Mouse (Mus musculus) left cerebral cortex, postnatal 10 days (tissue): ENCODE data around the gene Zdhhc24. TPM values are rescaled to one million over a fixed set of nuclear protein-coding genes. Genes with fewer than 3 reads are reported as not detected.
A peak's percentile ranks its signal among the peaks of the same experiment; 100 is the strongest.

Experiments used
- DNase-seq, 2 experiments: peaks; one replicate each; pipeline ENCODE4 v3.0.0; 2021 to 2022; ENCODE audit warnings: low spot score in 2 of 2, mixed read lengths in 1 of 2; ENCODE audit errors: extremely low spot score in 1 of 2
- intact Hi-C: fragments of 180-260 bp; cut with DNase I; formaldehyde crosslinking; loops from one replicate; pipeline ENCODE4 v1.15.1; 2025
- total RNA-seq, 2 experiments: library from RNA; stranded (reverse); gene quantifications; 2 replicates each; pipeline ENCODE4 v1.2.3; 2021

The Zdhhc24 gene
- 10 to 100 TPM; 22.7 to 27.8 TPM for total RNA-seq

GRCm38 (mm10) chr19:4878405-4879323 is at the start of gene Zdhhc24:
Gene Zdhhc24 (plus strand): TSS chr19:4878668.
- intact Hi-C loops, result no loop called here
- peak; percentile 96 for DNase-seq

DNA sequence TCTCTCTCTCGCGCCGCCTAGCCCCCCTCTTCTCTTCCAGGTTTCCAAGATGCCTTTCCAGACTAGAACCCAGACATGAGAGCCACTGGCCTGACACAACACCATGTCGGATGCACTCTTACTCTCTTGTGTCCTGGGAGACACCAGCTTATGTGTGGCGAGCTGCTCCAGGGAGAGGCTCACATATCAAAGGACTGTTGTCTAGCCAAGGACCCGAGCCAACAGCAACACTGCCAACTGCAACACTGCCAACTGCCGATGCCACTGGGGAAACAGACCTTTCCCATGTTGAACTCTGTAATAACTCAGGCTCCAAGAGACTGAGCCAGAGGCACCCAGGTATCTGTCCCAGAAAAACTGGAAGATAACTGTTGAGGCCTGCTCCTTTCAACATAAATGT is 49.3 kb upstream of the Zdhhc24 start:
- intact Hi-C loops, result no loop called here
- peak; percentile 36 to 43 for DNase-seq

DNA sequence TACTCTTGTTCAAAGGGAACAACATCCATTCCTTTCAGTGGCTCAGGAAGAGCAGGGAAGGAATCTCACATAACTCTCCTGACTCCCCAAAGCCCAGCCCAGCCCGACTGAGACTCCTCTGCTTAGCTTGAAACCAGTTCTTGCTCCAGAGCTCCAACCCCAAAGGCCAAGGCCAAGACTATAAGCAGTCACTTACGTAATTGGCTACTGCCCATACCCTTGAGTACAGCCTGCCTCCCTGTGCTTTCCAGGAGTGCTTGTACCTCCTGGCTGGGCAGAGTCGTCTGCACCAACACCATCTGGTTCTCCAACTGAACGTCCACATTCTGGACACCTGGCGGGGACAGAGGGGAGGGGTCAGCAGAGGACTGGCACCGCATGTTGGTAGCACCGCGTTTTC is 44.5 kb upstream of the Zdhhc24 start:
- intact Hi-C loops, result no loop called here
- DNase-seq, result no peak

DNA sequence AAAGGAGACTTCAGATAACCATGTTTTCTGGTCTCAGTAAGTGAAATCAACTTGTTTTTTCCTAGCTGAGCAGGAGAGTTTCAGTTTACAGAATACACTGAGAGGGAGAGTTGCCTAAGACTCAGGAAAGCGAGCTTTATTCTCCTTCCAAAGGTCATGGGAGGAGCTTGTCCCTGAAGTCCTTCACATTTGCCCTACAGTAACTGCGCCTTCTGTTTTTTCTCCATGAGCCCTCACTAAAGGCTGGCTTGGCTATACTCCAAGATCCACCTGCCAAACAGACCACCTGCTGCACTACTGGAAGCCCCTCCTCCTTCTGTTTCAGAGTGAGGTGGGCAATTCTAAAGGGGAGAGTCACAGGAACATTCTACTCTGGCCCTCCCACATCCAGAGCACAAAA is 42.4 kb upstream of the Zdhhc24 start:
- intact Hi-C loops, result no loop called here

DNA sequence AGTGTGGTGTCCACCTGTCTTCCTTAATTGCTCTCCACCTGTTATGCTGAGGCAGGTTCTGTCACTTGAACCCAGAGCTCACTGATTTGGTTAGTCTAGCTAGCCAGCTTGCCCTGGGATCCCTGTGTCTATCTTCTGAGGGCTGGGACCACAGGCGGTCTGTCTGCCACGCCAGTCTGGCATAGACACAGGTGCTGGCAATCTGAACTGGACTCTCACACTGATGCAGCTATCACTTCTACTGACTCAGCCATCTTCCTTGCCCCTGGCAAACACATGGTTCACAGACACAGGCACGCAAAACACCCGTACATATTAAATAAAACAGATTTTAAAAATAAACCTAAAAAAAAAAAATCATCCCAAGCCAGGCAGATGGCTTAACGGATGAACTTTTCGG is 41.4 kb upstream of the Zdhhc24 start:
- no peak for DNase-seq
- intact Hi-C loops, result no loop called here

More for the DNA sequence above, 42.4 kb upstream of the Zdhhc24 start:
- DNase-seq, result no peak

GRCm38 (mm10) chr19:4838526-4839140 is 39.8 kb upstream of the Zdhhc24 start:
- intact Hi-C loops, result no loop called here

GRCm38 (mm10) chr19:4839149-4839548 is 39.3 kb upstream of the Zdhhc24 start, which contains the start of the genes Ccs and Ccdc87:
Gene Ccs (minus strand): TSS chr19:4839332.
Gene Ccdc87 (plus strand): TSS chr19:4839366.
- intact Hi-C loops, result no loop called here
- DNase-seq, result peak; percentile 94 to 97

More at GRCm38 (mm10) chr19:4838526-4839140, 39.8 kb upstream of the Zdhhc24 start:
- DNase-seq, result no peak

- DNase-seq, result no peak
- intact Hi-C loops, result no loop called here
Observed at GRCm38 (mm10) chr19:4840848-4841247, 37.6 kb upstream of the Zdhhc24 start.

GRCm38 (mm10) chr19:4842611-4843010 is 35.9 kb upstream of the Zdhhc24 start:
- no peak for DNase-seq
- intact Hi-C loops, result no loop called here

- no peak for DNase-seq
- intact Hi-C loops, result loop anchor here (5.0 kb wide), 1 partner anchor 89 kb away; the partner anchor contains the start of gene Rbm4b
Observed at GRCm38 (mm10) chr19:4845846-4846245, 32.6 kb upstream of the Zdhhc24 start.

DNA sequence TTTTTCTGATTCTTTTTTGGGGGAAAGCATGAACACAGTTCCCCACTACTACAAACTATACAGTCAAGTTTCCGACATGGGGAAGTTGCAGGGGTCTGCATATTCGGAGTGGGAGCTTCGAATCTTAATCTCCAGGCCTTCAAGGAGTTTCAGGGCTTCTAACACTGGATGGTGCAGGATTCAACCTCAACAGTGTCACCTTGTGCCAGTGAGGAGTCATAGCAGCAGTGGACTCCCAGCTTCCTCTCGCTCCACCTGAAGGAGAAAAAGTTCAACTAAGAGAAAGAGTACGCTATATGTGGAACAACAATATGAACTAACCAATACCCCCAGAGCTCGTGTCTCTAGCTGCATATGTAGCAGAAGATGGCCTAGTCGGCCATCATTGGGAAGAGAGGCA is 31.0 kb upstream of the Zdhhc24 start:
- intact Hi-C loops, result loop anchor here (5.0 kb wide), 1 partner anchor 90 kb away; the partner anchor contains the start of gene Rbm4b
- DNase-seq, result no peak

DNA sequence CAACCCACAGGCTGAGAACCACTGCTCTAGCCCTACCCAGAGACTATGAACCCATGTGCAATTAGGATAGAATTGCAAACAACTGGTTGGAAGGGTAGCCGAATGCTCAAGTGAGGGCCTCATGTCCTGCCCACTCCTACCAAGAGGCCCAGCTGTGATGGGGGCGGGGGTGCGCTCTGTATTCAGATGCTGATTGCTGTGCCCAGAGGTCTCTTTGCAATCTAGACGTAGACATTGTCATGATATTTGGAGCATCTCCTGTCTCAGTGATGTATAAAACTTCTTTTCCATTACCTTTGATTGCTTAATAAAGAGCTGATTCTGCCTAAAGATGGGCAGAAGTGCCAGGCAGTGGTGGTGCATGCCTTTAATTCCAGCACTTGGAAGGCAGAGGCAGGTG is 28.7 kb upstream of the Zdhhc24 start:
- no peak for DNase-seq
- intact Hi-C loops, result loop anchor here (5.0 kb wide), 1 partner anchor 92 kb away; the partner anchor contains the start of gene Rbm4b

DNA sequence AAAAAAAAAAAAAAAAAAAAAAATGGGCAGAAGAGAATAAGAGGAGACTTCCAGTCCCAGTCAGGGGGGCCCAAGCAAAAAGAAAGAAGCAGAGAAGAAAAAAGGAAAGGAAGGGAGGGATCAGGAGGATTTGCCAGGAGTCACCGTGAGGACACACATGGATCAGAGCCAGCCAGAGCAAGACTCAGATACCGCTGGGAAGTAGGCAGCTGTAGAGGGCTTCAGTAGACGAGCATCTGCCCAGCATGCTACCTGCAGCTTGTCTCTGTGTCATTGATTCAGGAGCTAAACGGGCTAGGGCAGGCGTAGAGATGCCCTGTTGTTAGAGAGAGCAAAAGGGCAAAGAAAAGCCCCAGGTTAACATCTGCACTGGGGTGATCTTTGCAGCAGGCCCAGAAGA is 28.2 kb upstream of the Zdhhc24 start:
- DNase-seq, result no peak
- intact Hi-C loops, result no loop called here

DNA sequence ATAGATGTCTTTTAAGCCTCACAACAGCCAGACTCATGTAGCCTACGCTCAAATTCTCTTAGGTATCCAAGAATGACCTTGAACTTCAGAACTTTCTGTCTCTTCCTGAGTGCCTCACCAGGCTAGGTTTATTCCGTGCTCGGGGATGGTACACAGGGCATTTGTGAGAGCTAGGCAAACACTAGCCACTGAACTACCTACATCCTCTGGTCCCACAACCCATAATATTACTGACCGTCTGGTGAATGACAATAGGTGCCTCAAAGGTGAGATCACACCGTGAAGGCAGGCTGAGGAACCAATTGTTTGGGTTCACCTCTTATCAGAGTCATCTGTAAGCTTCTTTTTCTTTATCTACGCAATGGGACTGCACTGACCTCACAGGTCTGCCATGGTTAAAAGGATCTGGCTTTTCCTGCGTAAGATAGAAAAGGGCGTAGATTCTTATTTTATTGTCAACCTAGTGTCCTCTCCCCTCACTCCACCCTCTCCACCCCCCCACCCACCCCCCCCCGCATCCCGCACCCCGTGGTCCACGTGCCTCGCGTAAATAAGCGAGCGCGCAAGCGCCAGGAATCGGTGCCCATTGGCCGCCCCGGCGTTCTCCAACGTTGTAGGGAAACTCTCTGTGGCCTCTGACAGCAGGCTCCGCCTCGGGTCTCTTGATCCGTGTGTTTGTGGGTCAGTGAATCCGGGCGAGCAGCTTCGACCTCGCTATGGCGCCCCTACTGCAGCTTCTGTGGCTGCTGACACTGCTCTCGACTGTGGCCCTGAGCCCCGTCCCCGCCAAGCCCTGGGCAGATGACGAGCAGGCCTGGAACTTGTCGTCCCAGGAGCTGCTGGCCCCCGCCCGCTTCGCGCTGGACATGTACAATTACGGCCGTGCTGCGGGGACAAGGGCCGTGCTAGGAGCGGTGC is 23.7 kb upstream of the Zdhhc24 start, which contains the start of gene Ctsf:
Gene Ctsf (plus strand): TSS at position 579 of the 918 bp plus-strand sequence.
- DNase-seq, result peak; percentile 90 to 93
- intact Hi-C loops, result no loop called here

DNA sequence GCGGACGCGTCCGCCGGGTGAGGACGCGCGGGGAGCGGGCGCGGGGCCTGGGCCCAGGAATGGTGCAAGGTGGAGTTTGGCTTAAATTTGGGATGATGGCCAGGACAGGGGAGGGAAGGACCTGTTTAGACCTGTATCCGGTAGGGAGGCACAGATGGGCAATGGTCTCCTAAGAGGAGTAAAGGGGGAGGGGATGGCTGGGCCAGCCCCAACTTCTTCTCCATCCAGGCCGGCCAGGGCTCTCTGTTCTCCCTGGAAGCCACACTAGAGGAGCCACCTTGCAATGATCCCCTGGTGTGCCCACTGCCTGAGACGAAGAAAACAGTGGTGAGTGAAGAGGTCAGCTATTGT is 23.0 kb upstream of the Zdhhc24 start:
- DNase-seq, result no peak
- intact Hi-C loops, result no loop called here

DNA sequence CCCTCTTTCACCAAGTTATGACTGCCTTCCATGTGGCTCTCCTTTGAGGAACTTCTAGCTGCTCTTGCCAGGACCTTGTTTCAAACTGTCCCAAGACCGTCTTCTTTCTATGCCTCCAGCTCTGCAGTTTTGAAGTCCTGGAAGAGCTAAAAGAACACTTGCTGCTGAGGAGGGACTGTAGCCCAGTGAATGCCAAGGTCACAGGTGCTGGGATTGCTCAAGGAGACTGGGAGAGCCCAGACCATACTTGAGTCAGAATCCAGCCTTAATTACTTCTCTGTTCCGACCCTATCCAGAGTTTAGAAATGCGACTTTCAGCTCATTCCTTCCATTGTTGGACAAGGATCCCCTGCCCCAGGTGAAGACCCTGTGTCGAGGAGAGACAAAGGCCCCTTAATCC is 22.5 kb upstream of the Zdhhc24 start:
- DNase-seq, result no peak

GRCm38 (mm10) chr19:4859081-4859480 is 19.4 kb upstream of the Zdhhc24 start:
- intact Hi-C loops, result no loop called here
- DNase-seq, result no peak

More for the DNA sequence above, 22.5 kb upstream of the Zdhhc24 start:
- intact Hi-C loops, result no loop called here

DNA sequence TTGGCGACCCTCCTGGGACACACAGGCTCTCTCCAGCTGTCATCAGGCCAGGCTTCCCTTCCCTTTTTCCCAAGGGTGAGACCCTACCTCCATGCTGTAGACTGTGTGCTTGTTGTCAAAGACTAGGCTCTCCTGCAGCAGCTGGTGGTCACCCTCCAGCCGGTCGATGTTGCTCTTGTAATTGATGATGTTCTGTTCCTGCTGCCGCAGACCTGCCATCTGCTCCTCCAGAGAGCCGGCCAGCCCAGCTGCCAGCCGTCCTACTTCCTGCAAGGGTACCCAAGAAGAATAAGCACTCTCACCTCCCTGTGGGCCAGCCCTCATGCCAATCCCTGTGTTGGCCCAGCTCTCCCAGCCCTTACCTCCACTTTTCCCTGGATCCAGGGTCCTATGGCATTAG is 15.4 kb upstream of the Zdhhc24 start:
- intact Hi-C loops, result no loop called here
- DNase-seq, result no peak

DNA sequence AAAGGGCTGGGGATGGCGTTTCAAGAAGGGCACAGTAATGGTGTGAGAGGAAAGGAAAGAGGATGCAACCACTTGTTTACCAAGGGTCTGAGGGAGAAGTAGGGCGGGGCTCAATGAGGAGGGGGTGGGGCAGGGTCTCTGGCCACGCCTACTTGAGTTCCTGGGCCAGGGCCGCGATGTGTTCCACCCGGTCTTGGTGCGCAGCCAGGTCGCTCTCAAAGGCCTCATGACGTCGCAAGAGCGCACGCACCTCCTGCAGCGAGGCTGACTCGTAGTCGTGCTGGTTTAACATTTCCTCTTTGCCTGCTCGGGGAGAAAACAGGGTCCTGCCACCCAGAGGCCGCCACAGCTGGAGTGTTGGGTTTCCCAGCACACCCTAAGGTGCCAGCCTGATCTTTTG is 13.3 kb upstream of the Zdhhc24 start:
- peak in 1 of 2 experiments; percentile 73 for DNase-seq
- intact Hi-C loops, result no loop called here
